Mouse (Mus musculus) urinary bladder, postnatal 4 days (tissue): Measurements from ENCODE around the gene Rapgef5.

ENCODE experiments used
- DNase-seq, 2 experiments: peaks; one replicate each; pipeline ENCODE4 v3.0.0; 2021 to 2022; ENCODE audit warnings: low spot score in 2 of 2

Rapgef5 gene

GRCm38 (mm10) chr12:117712474-117712873, 196.2 kb downstream of the Rapgef5 start:
- no peak for DNase-seq

- no peak for DNase-seq
These were observed 197.3 kb downstream of the Rapgef5 start for GRCm38 (mm10) chr12:117713616-117714015.

GRCm38 (mm10) chr12:117720794-117721747, 204.8 kb downstream of the Rapgef5 start:
- DNase-seq = no peak

- DNase-seq = no peak
These were observed 205.5 kb downstream of the Rapgef5 start for GRCm38 (mm10) chr12:117721748-117722150.

GRCm38 (mm10) chr12:117725011-117725410, 208.7 kb downstream of the Rapgef5 start:
- no peak for DNase-seq

GRCm38 (mm10) chr12:117727481-117728177, 211.3 kb downstream of the Rapgef5 start:
- no peak for DNase-seq

- DNase-seq = no peak
These were observed 211.9 kb downstream of the Rapgef5 start for GRCm38 (mm10) chr12:117728178-117728611.

GRCm38 (mm10) chr12:117733611-117734010, 217.3 kb downstream of the Rapgef5 start:
- DNase-seq = no peak

GRCm38 (mm10) chr12:117736130-117736529, 219.9 kb downstream of the Rapgef5 start:
- DNase-seq = no peak

GRCm38 (mm10) chr12:117736928-117737327, 220.6 kb downstream of the Rapgef5 start:
- no peak for DNase-seq

GRCm38 (mm10) chr12:117737332-117738031, 221.2 kb downstream of the Rapgef5 start:
- no peak for DNase-seq

GRCm38 (mm10) chr12:117742487-117742886, 226.2 kb downstream of the Rapgef5 start:
- no peak for DNase-seq

GRCm38 (mm10) chr12:117744580-117745483, 228.6 kb downstream of the Rapgef5 start:
- DNase-seq = no peak

- no peak for DNase-seq
These were observed 230.3 kb downstream of the Rapgef5 start for GRCm38 (mm10) chr12:117746611-117747010.

GRCm38 (mm10) chr12:117751045-117751444, 234.8 kb downstream of the Rapgef5 start:
- DNase-seq = no peak

- no peak for DNase-seq
These were observed 235.5 kb downstream of the Rapgef5 start for GRCm38 (mm10) chr12:117751520-117752383.

- DNase-seq = no peak
These were observed 239.7 kb downstream of the Rapgef5 start for GRCm38 (mm10) chr12:117756010-117756409.

- DNase-seq = no peak
These were observed 244.1 kb downstream of the Rapgef5 start for GRCm38 (mm10) chr12:117760373-117760772.

- no peak for DNase-seq
These were observed 244.6 kb downstream of the Rapgef5 start for GRCm38 (mm10) chr12:117760846-117761245.

- DNase-seq = no peak
These were observed 245.4 kb downstream of the Rapgef5 start for GRCm38 (mm10) chr12:117761698-117762097.
